Mouse (Mus musculus): ENCODE measurements at regions not wholly inside any gene's neighbourhood (a gene's known extent, or its start where the extent isn't known, plus 50 kb on each side); places are given as distances from the start of the nearest gene placed in this dataset.
A peak's percentile ranks its signal among the peaks of the same experiment; 100 is the strongest.

DNA sequence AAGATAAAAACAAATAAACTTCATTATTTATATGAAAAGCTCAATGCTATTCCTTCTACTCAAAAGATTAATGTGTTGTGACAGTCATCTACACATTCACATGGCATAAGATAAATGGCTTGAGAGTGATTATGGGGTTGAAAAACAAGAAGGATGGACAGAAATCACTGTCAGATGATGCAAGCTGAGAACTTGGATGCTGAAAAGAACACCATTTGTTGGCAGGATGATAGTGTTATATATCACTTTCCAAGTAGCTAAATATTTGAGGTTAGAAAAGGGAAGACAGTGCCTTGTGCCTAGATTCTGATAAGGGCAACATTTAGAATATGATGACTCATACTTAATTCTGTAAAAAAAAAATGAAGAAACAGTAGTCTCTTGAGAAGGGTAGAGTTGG, 817.0 kb downstream of the Phex start:
- Histone ChIP-seq H3K9ac (no peak overlapping the region), H3K9me3 (replicated peaks) (no peaks in the 10 kb centered on the region), H3K27me3 (no peaks in the 10 kb centered on the region), H3K36me3 (ENCODE audit: poor library complexity, severe bottlenecking) (no peaks in the 10 kb centered on the region), H3K27ac (no peak overlapping the region), H3K4me1 (no peaks in the 10 kb centered on the region), H3K4me3 (no peak overlapping the region), H3K4me2 (no peak overlapping the region)
- no peak for ATAC-seq

DNA sequence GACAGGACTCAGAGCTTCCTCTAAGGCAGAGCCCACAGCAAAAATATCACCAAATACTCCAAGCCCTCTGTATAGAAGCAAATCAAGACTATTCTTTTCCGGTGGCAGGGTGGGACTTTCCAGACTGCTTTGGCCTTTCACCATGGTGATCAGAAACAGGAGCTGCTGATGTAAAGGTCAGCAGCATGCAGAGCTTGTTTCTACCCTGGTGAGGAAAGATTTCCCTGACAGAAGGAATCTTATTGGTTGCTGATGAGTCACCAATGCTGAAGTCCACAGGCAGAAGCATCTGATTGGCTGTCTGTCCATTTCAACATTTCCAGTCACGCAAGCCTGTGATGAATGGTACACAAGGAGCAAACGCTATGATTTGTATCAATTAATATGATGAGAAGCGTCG, 820.4 kb downstream of the Phex start:
- no peak overlapping the region for H3K4me2 ChIP-seq
- H3K4me3 ChIP-seq = no peak overlapping the region
- ATAC-seq = peak; percentile 74
- H3K36me3 ChIP-seq (ENCODE audit: poor library complexity, severe bottlenecking) = no peaks in the 10 kb centered on the region
- H3K9ac ChIP-seq = no peak overlapping the region
- H3K27ac ChIP-seq = no peak overlapping the region
- 71% methylated on average over 5 of the region's 5 CpGs for WGBS
- no peaks in the 10 kb centered on the region for H3K27me3 ChIP-seq
- no peaks in the 10 kb centered on the region for H3K4me1 ChIP-seq
- no peaks in the 10 kb centered on the region for H3K9me3 ChIP-seq (replicated peaks)
